Mouse (Mus musculus): ENCODE measurements at regions not wholly inside any gene's neighbourhood (a gene's known extent, or its start where the extent isn't known, plus 50 kb on each side); places are given as distances from the start of the nearest gene placed in this dataset.

DNA sequence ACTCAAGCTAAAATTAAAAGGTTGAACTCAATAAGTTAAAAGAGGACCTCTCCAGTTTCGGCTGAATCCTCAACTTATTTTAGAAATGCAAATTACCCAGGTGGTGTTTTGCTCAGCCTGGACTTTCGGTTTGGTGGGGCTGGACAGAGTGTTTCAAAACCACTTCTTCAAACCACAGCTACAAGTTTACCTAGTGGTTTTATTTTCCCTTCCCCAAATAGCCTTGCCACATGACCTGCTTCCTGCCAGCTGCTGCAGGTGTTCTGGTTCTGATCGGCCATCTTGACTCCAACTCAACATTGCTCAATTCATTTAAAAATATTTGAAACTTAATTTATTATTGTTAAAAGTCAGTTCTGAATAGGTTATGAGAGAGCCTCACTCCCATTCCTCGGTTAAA is 62.0 kb upstream of the Adam6b start:
- TF ChIP-seq CTCF (IDR thresholded peaks at IDR 0.05; ENCODE audit: low read depth, low read length) = no peak
- TF ChIP-seq GATA1 (IDR thresholded peaks at IDR 0.05; ENCODE audit: borderline replicate concordance, low read length) = no peak
- TF ChIP-seq TAL1 (conservative IDR thresholded peaks at IDR 0.05; ENCODE audit: low read depth, low read length) = no peak
- no peak for TF ChIP-seq GATA2 (IDR thresholded peaks at IDR 0.05; ENCODE audit: borderline replicate concordance, low read depth, low read length)
- TF ChIP-seq POLR2AphosphoS5 (IDR thresholded peaks at IDR 0.05; ENCODE audit: insufficient replicate concordance, low read depth, low read length) = no peak

Data from G1E (cell line).